Mouse (Mus musculus): Measurements from ENCODE around the gene Ptprj.

The Ptprj gene

DNA sequence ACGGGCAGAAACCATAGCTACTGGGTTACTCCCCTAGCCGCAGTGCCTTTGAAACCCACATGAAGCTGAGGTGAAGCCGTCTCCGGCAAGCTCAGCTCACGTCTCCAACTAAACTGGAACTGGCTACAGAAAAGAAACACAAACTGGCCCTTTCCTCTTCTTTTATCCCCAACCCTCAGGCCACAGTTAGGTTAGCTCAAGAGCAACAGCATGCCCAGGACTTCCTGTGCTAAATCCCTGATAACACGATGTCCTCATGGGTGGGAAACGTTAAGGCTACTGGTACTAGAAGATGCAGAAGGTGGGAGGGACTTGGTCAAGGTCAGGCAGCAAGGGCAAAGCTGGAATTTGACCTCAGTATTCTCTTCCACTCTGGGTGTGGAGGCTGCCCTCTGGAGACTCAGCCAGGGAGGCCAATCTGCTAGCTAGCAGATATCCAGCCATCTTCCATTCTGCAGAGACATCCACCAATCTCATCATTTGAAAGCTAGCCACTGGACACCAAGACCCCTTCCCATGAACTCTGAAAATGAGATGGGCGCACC lies 18.2 kb downstream of the Ptprj start:
- in situ Hi-C loops (cut with MboI; ENCODE audit: low sequenced_read_pairs): no loop called here

DNA sequence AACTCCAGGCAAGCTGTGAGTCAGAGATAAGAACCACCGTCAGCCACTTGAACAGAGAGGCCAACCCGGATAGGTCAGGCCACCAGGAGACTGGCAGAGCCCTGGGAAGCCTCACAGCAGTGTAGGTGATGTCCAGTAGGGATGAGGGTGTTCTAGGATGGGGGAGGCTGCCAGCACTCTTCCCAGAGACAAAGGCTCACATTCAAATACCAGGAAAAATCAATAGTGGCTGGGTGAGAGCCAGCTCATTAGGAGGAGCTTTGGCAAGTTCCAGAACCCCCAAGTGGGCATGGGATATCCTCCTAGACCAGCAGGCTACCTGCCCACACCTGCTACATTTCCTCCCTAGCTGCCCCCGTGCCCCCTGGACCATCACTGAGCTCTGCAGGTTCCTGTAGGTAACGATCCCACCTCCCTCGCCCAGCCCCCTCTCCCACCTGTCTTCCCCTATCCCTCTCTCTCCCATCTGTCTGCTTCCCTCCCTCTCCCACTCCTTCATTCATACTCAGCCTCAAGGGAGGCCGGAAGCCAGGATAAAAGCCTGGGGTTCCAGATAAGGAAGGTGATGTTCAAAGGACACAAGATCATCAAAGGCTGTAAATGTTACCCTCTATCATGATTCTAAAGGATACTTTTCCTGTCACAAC lies 20.1 kb downstream of the Ptprj start:
- in situ Hi-C loops (cut with MboI; ENCODE audit: low sequenced_read_pairs): no loop called here

DNA sequence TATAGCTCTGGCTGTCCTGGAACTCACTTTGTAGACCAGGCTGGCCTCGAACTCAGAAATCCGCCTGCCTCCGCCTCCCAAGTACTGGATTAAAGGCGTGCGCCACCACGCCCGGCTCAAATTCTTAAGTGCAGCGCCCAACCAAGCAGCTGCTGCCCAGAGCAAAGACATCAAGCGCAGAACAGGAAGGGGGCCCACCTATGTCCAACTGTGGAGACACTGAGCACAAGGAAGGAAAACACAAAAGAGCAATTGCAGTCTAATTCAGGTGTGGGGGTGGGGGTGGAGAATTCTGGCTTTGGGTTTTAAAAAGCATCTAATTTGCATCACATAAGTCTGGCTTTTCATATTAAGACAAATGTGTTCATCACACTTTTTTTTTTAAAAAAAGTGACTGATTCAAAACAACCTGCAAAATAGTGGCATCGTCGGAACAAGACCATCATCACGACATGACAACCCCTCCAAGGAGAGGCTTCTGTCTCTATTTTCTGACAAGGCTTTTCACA lies 20.7 kb downstream of the Ptprj start:
- in situ Hi-C loops (cut with MboI; ENCODE audit: low sequenced_read_pairs): no loop called here

DNA sequence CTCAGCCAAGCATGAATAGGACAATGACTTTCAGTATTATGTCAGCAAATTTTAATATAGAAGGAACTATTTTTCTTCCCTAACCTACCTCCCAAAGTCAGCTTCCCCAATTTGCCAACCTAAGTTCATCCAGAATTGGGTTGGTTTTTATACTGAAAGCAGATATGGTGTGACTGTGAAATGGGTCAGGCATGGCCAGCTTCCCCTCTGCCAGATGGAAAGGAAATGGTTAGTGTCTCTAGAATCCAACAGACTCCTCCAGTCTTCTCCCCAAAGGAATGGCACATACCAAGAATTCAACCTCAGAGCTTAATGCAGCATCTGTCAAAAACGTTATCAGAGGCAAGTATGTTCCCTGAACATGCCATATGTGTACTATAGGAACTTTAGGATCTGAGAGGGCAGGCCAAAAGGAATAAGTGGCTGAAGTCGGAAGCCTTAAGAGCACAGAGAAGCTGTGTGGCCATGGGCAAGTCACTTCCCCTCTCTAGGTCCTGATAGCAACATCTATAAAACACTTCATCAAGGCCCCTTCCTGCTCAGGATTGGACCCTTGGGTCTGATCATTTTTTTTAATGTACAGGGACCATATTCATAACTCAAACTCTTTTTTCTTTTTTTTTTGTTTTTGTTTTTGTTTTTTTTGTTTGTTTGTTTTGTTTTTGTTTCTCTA lies 21.3 kb downstream of the Ptprj start:
- in situ Hi-C loops (cut with MboI; ENCODE audit: low sequenced_read_pairs): no loop called here

DNA sequence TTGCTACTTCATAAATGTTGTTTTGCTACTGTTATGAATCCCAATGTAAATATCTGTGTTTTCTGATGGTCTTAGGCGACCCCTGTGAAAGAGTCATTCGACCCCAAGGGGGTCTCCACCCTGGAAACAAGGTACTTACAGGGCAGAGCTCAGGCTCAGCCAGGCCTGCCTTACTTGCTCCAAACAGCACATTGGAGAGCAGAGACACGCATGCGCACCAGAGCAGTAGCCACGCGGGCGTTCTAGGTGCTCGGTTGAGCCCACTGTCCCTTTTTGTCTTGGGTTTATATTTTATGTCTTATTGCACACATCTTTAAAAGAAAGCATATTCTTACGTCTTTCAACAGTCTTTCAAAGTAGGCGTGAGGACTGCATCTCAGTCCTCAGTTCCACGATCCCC lies 22.1 kb downstream of the Ptprj start:
- in situ Hi-C loops (cut with MboI; ENCODE audit: low sequenced_read_pairs): no loop called here

DNA sequence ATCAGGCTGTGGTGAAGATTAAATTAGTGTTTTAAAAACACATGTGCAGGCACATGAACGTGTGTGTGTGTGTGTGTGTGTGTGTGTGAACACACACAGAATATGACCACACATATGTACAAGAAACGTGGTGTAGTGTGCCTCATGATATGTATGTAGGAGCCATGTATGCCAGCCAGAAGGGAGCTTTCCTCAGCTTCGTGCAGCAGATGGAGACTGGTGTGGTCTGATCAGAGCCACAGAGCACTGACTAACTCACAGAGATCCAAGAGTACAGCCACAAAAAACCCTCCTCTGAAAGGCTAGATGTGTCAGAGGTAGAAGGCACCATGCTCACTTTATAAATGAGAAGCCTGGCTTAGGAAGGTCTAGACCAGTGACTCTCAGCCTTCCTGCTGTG lies 22.5 kb downstream of the Ptprj start:
- in situ Hi-C loops (cut with MboI; ENCODE audit: low sequenced_read_pairs): no loop called here

DNA sequence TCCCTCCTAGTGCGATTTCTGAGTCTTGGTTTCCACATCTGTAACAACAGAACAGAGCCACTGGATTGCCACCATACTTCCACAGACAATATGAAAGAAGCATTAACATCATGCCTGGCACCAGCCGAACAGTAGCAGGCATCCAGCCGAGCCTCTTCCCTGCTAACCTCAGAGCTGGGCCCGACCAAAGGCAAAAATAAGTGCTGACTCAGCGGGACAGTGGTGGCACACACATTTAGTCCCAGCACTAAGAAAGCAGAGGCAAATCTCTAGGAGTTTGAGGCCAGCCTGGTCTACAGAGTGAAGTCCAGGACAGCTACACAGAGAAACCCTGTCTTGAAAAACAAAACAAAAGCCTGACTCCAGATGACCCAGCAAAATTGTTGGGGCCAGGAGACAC lies 24.7 kb downstream of the Ptprj start:
- in situ Hi-C loops (cut with MboI; ENCODE audit: low sequenced_read_pairs): no loop called here

DNA sequence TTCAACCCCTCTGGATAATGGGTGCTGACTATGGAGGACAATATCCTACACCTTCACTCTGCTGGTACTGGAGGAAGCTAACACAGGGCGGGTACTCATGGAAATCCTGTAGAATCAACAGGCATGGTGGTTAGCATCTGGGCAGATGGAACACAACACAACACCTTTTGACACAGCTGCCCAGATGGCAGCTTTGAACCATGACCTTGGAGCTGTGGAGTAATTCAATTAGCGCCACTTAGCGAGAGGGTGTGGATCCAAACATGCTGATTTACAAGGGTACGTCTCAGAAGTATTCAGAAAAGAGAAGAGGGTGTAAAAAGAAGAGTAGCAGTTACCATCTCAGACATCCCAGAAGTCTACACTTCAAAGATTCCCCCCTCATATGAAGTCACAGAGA lies 25.6 kb downstream of the Ptprj start:
- in situ Hi-C loops (cut with MboI; ENCODE audit: low sequenced_read_pairs): no loop called here

DNA sequence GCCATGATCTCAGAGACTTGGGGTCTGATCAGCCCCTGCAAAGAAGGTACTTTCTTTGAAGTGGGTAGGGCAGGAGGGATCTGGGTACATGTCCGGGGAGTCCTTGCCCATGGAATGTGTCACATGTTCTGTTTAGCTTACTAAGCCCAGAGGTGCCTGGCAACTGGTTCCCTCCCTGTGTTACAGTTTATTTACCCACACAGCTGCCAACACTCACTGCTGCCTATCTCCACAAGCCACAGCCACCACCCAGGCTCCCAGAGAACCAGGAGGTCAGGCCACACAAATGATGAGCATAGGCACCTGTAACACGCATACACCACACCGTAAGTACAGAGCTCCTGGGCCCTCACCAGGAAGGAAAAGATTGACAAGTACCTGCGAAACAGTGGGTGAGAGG lies 26.6 kb downstream of the Ptprj start:
- in situ Hi-C loops (cut with MboI; ENCODE audit: low sequenced_read_pairs): no loop called here

DNA sequence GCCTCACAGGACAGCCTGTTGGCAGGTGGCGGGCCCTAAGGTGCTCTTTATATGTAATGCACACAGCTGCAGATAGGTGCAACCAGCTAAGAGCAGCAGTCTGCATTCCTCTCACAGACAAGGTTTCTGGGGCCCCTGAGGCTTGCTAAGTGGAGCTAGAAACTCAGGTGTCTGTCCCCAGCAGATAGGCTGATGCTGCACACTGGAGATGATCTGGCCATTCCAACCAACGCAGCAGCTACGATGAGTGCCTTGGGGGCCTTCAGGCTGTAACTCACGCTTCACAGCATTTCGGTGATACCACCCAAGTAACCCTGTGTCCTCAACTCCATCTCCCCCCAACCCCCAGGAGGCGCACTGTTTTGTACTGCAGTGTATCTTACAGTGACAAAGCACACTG lies 29.8 kb downstream of the Ptprj start:
- in situ Hi-C loops (cut with MboI; ENCODE audit: low sequenced_read_pairs): no loop called here

DNA sequence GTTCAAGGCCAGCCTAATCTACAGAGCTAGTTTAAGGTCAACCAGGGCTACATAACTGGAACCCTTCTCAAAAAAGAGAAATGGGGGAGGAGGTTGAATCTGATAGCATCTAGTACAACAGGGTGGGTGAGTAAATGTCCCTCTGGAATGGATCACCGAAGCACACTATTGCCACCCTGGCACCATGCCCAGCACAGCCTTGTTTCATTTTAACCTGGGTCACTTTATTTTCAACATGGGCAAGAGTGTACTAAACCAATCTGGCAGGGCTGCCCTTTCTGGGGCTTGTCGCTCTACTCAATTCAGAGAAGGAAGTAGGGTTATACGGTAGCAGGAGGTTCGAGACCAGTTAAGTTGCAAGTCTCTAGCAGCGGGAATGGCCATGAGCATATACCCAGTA lies 31.9 kb downstream of the Ptprj start:
- in situ Hi-C loops (cut with MboI; ENCODE audit: low sequenced_read_pairs): no loop called here

DNA sequence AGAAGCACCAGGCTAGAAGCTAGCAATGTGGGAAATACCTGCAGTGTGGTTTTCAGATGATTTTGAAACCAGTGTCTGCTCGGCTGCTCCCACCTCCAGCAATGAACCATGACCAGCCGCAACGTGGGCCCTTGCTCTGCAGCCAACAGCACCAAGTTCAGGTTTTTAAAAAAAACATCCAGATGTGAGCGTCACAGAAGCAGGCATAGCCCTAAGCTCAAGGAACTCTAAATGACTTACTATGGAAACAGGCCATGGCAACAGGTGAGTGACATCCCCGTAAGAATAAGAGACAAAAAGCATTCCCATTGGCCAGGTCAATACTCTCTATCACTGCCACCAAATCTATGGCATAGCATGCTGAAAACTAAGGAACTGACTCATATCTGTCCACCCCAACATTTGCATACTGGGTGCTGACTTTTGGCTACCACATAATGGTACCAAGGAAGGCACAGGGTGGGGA lies 33.3 kb downstream of the Ptprj start:
- in situ Hi-C loops (cut with MboI; ENCODE audit: low sequenced_read_pairs): no loop called here

DNA sequence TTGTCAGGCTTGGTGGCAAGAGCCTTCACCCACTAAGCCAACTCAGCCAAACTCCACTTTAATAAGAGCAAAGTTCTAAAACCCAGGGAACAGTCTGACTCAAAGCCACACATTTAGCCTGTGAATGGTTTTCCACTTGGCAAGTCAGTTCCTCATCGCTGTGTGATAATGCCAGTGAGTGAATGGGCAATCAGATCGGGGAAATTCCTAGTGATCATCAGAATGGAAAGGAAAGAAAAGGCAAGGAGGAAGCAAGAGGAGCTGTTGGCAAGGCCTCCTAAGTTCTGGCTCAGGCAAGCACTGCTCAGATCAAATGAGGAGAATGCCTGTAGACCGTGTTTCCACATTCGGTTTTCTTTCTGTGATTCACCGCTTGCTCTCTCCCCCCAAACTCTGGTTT lies 35.2 kb downstream of the Ptprj start:
- in situ Hi-C loops (cut with MboI; ENCODE audit: low sequenced_read_pairs): no loop called here

DNA sequence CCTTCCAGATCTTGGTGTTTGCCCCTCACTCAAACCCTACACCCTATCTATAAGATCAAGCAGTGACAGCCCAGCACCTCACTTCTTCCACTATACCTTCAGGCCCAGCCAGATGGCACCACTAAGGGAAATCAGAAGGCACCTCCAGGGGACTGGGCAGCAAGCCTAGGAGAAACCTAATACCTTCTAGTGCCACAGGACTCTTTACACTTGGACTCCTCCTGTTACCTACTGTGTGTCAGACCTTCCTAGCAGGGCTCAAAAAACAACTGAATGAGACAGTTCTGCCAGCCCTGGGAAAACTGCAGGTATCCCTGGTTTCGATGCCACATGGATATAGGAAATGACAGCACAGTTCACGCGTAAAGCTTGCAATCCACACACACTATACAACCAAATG lies 36.5 kb downstream of the Ptprj start:
- in situ Hi-C loops (cut with MboI; ENCODE audit: low sequenced_read_pairs): no loop called here

DNA sequence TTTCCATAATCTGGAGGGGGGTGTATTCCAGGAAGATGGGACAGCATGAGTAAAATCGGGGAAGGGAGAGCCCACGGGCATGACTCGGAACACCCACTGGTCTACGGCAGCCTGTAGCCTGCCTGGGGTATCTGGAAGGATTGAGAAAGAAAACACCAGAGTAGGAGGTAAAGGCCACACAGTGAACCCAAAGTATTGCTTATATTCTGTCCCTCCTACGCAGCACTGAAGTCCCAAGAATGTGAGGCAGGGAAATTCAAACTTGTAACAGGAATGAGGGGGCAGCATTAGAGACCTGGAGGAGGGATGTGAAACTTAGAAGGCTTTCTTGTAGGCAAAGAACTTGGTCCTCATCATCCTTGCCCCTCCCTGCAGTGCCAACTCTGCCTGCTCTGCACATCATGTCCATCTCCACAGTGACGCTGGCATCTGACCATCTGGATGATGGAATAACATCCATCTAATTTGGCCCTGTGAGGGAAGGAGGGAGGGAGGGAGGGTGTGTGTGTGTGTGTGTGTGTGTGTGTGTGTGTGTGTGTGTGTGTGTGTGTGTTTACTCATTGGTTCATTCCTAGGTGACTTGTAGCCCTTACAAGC lies 37.2 kb downstream of the Ptprj start:
- in situ Hi-C loops (cut with MboI; ENCODE audit: low sequenced_read_pairs): no loop called here

DNA sequence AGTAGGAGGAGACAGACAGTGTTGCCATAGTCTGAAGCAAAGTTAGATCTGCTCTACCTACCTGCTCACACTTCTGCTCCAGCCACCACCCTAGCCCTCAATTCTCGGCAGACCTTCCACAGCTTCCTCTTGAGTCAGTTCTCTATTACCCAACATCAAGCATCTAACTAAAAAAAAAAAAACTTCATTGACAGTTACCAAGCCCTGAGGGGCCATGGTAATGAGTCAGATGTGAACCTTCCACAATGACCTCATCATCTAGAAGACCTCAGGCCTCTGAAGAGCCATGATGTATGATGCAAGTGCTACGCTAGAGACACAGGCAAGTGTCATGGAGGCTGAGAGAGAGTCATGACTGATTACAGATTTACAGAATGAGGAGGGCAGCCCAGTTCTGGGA lies 37.8 kb downstream of the Ptprj start:
- in situ Hi-C loops (cut with MboI; ENCODE audit: low sequenced_read_pairs): no loop called here

DNA sequence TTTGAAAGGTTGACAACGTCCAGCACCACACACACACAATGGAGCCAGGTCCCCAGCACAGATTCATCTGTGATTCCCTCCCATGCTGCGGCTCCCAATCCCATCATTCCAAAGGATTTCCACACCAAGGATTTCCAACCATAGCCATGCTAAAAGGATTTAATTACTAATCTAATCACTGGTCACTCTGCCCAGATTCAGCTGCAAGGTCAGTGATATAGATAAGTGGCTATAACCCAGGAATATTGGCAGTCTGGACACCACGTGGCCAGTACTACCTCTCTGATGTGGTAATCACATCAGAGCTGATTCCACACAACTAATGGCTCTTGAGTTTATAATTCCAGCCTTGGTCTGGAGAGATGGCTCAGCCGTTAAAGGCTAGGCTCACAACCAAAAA lies 41.2 kb downstream of the Ptprj start:
- in situ Hi-C loops (cut with MboI; ENCODE audit: low sequenced_read_pairs): no loop called here

DNA sequence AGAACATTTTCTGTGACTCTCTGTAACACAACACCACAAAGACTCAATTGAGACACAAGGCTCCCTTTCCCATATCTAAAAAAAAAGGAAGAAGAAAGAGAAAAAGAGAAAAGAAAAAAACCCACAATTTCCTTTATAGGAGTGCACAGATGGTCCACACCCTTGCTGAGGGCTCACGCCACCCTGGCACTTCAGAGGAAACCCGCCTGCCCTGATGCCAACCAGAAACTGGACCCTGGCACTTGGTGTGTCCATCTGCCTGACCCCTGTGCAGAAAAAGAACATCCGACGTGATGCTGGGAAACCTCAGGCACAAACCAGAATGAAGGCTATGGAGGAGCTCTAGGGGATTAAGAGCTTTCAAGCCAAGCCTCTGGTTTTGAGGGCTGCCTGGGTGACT lies 43.2 kb downstream of the Ptprj start:
- in situ Hi-C loops (cut with MboI; ENCODE audit: low sequenced_read_pairs): no loop called here

DNA sequence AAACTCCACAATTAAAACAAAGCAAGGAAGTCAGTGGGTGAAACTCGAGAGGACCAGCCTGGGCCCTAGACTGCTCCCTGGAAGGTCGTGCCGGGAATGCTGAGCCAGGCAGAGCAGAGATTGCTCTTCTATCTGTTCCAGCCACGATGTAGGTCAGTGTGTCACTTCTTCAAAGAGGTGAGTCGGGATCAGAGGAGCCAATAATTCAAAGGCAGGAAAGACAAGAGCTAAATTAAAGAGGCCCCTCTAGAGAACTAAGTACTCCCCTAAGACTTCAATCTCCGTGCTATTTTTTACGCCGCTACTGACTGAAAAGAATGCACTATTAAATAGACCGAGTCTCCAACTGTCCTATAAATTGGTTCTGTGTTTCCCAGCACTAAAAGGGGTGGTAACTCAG lies 43.9 kb downstream of the Ptprj start:
- in situ Hi-C loops (cut with MboI; ENCODE audit: low sequenced_read_pairs): no loop called here

DNA sequence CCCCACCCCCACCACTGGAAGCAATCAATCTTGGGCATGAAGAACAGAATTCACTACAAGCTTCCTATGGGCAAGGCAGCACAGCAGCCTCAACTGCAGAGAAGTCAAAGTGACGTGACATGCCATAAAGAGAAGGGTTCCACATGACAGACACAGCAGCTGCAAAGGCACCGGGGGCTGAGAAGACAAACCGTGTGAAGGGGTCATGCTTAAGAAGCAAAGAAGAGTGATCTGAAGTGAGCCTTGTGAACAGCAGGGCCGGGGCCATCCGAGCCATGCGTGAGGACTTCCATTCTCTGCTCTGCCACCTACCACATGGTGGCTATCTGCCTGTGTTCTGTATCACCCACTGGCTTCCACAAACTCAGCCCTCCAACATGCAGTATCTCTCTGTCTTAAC lies 45.7 kb downstream of the Ptprj start:
- in situ Hi-C loops (cut with MboI; ENCODE audit: low sequenced_read_pairs): no loop called here

DNA sequence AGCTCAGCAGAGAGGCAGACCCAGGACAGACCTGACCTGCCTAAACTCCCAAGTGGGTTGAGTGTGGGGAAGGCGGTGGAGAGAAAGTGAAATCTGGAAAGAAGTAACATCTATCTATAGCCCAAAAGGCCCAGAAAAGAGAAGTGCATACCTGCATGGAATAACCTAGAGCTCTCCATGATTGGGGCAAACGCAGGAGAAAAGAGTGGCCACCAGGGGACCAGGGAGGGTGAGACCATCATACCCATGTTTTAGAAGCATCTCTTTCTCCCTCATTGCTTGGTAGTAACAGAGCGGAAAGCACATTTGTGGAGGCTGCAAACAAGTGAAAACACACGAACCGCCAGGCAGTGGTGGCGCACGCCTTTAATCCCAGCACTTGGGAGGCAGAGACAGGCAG lies 46.5 kb downstream of the Ptprj start:
- in situ Hi-C loops (cut with MboI; ENCODE audit: low sequenced_read_pairs): no loop called here

DNA sequence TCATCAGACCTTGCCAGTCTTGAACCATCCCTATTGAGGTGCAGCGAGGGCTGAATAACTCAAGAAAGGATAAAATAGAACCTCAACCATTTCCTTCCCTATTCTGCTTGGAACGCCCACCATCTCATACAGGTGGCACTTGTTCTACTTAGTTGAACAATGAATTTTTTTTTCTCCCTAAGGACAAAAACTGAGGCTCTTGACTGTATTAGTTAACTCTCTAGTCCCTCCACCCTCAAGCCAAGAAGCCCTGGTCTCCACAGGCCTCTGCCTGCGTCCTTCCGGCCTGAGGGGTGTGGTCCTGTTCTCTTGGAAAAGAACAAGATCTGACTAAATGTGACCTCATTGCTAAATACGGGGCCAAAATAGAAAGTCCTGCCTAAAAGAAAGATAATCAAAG lies 48.4 kb downstream of the Ptprj start:
- in situ Hi-C loops (cut with MboI; ENCODE audit: low sequenced_read_pairs): no loop called here

All from CH12F3 (cell line).